Mouse (Mus musculus) MEL (cell line): ENCODE results near the gene Nrbp1. TPM values are rescaled to one million over a fixed set of nuclear protein-coding genes. Genes with fewer than 3 reads are reported as not detected.

ENCODE experiments used
- DNase-seq: peaks from one replicate; pipeline ENCODE4 v3.0.0; 2011; ENCODE audit warnings: low read depth, low spot score
- H3K27ac ChIP-seq: 2 replicates; pipeline ENCODE4 v1.5.1; 2012; ENCODE audit warnings: low read depth, mild to moderate bottlenecking, control low read depth, low read length, moderate library complexity; ENCODE audit not compliant: control insufficient read depth
- H3K27me3 ChIP-seq, 2 experiments: fragments of 150-350 bp in 1 of 2; sonication (generic) in 1 of 2; 2 replicates each; pipeline ENCODE4 v1.6.1; 2012; ENCODE audit warnings: low read length in 2 of 2, mild to moderate bottlenecking in 2 of 2, improper control_type of control experiment in 1 of 2, moderate library complexity in 1 of 2; ENCODE audit not compliant: insufficient read depth in 2 of 2, control insufficient read depth in 1 of 2
- H3K36me3 ChIP-seq, 2 experiments: 2 replicates each; pipeline ENCODE4 v1.6.1; 2012 to 2014; ENCODE audit warnings: low read length in 2 of 2, improper control_type of control experiment in 1 of 2, inconsistent platforms in 1 of 2, mild to moderate bottlenecking in 1 of 2; ENCODE audit not compliant: insufficient read depth in 2 of 2, control insufficient read depth in 1 of 2
- H3K4me1 ChIP-seq, 2 experiments: fragments of 150-350 bp in 1 of 2; sonication (generic) in 1 of 2; 2 replicates each; pipeline ENCODE4 v1.6.1; 2012; ENCODE audit warnings: low read length in 2 of 2, improper control_type of control experiment in 1 of 2, mild to moderate bottlenecking in 1 of 2; ENCODE audit not compliant: insufficient read depth in 2 of 2, control insufficient read depth in 1 of 2
- H3K4me3 ChIP-seq, 2 experiments: fragments of 150-350 bp in 1 of 2; sonication (generic) in 1 of 2; 2 replicates each; pipeline ENCODE4 v1.5.1; 2012; ENCODE audit warnings: low read depth in 2 of 2, low read length in 2 of 2, mild to moderate bottlenecking in 2 of 2, moderate library complexity in 2 of 2, control low read depth in 1 of 2, improper control_type of control experiment in 1 of 2; ENCODE audit not compliant: control insufficient read depth in 1 of 2, insufficient read depth in 1 of 2
- H3K79me2 ChIP-seq: 2 replicates; pipeline ENCODE4 v1.6.1; 2012; ENCODE audit warnings: mild to moderate bottlenecking, low read length, moderate library complexity; ENCODE audit not compliant: control insufficient read depth, poor library complexity, insufficient read depth
- H3K9ac ChIP-seq: 2 replicates; pipeline ENCODE4 v1.6.1; 2012; ENCODE audit warnings: low read depth, mild to moderate bottlenecking, control low read depth, low read length, moderate library complexity; ENCODE audit not compliant: control insufficient read depth, poor library complexity, severe bottlenecking
- H3K9me3 ChIP-seq: fragments of 150-350 bp; sonication (generic); replicated peaks from 2 replicates; pipeline ENCODE4 v1.6.1; 2012; ENCODE audit warnings: mild to moderate bottlenecking, low read length, improper control_type of control experiment, moderate library complexity; ENCODE audit not compliant: insufficient read depth
- CTCF ChIP-seq, 3 experiments: IDR thresholded peaks in 2 of 3; conservative IDR thresholded peaks in 1 of 3; 2 replicates each; pipeline ENCODE4 v1.5.1; 2011 to 2012; ENCODE audit warnings: low read length in 3 of 3, low read depth in 2 of 3, mild to moderate bottlenecking in 2 of 3, improper control_type of control experiment in 1 of 3, inconsistent platforms in 1 of 3, mixed read lengths in 1 of 3, moderate library complexity in 1 of 3; ENCODE audit not compliant: control insufficient read depth in 1 of 3, insufficient read depth in 1 of 3, poor library complexity in 1 of 3, severe bottlenecking in 1 of 3
- ELF1 ChIP-seq: IDR thresholded peaks from 2 replicates; pipeline ENCODE4 v1.6.1; 2014; ENCODE audit warnings: low read depth, mild to moderate bottlenecking, inconsistent platforms, low read length, improper control_type of control experiment, moderate library complexity
- JUND ChIP-seq: IDR thresholded peaks from 2 replicates; pipeline ENCODE4 v1.6.1; 2011; ENCODE audit warnings: low read depth, mild to moderate bottlenecking, improper control_type of control experiment, low read length
- KAT2A ChIP-seq: conservative IDR thresholded peaks from 2 replicates; pipeline ENCODE4 v1.6.1; 2012; ENCODE audit warnings: low read depth, low read length, improper control_type of control experiment, inconsistent platforms
- MAZ ChIP-seq: IDR thresholded peaks from 2 replicates; pipeline ENCODE4 v1.6.1; 2012; ENCODE audit warnings: low read depth, mild to moderate bottlenecking, inconsistent platforms, low read length, improper control_type of control experiment
- NRF1 ChIP-seq: IDR thresholded peaks from 2 replicates; pipeline ENCODE4 v1.6.1; 2014; ENCODE audit warnings: low read depth, mild to moderate bottlenecking, inconsistent platforms, low read length, improper control_type of control experiment, moderate library complexity; ENCODE audit not compliant: poor library complexity, insufficient read depth, severe bottlenecking
- POLR2AphosphoS2 ChIP-seq: IDR thresholded peaks from 2 replicates; pipeline ENCODE4 v1.6.1; 2011; ENCODE audit warnings: low read length, improper control_type of control experiment
- POLR2AphosphoS5 ChIP-seq: IDR thresholded peaks from 2 replicates; pipeline ENCODE4 v1.6.1; 2012; ENCODE audit warnings: low read depth, borderline replicate concordance, mild to moderate bottlenecking, inconsistent platforms, low read length, moderate library complexity, mixed read lengths
- RAD21 ChIP-seq: IDR thresholded peaks from 2 replicates; pipeline ENCODE4 v1.6.1; 2011; ENCODE audit warnings: mild to moderate bottlenecking, low read depth, low read length, improper control_type of control experiment
- RCOR1 ChIP-seq: IDR thresholded peaks from 2 replicates; pipeline ENCODE4 v1.6.1; 2012; ENCODE audit warnings: low read depth, mild to moderate bottlenecking, inconsistent platforms, low read length, improper control_type of control experiment
- SIN3A ChIP-seq: IDR thresholded peaks from 2 replicates; pipeline ENCODE4 v1.6.1; 2012; ENCODE audit warnings: low read length, improper control_type of control experiment, inconsistent platforms
- UBTF ChIP-seq: IDR thresholded peaks from 2 replicates; pipeline ENCODE4 v1.6.1; 2012; ENCODE audit warnings: low read depth, mild to moderate bottlenecking, inconsistent platforms, low read length, improper control_type of control experiment, moderate library complexity, borderline replicate concordance; ENCODE audit not compliant: insufficient read depth
- USF1 ChIP-seq: IDR thresholded peaks from 2 replicates; pipeline ENCODE4 v1.6.1; 2014; ENCODE audit warnings: low read depth, mild to moderate bottlenecking, inconsistent platforms, low read length, improper control_type of control experiment, moderate library complexity
- USF2 ChIP-seq, 2 experiments: IDR thresholded peaks; 2 replicates each; pipeline ENCODE4 v1.6.1; 2011 to 2012; ENCODE audit warnings: improper control_type of control experiment in 2 of 2, low read length in 2 of 2, borderline replicate concordance in 1 of 2, inconsistent platforms in 1 of 2, low read depth in 1 of 2, mild to moderate bottlenecking in 1 of 2; ENCODE audit not compliant: insufficient read depth in 1 of 2
- ZKSCAN1 ChIP-seq: IDR thresholded peaks from 2 replicates; pipeline ENCODE4 v1.6.1; 2012; ENCODE audit warnings: low read depth, mild to moderate bottlenecking, inconsistent platforms, low read length, improper control_type of control experiment, moderate library complexity
- polyA plus RNA-seq, 2 experiments: library from polyadenylated mRNA; stranded (reverse) in 1 of 2; unstranded in 1 of 2; fragments of >175 nt in 1 of 2; fragments of >200 nt in 1 of 2; gene quantifications; 2 replicates each; pipeline versions ENCODE4 v1.2.1 to v1.2.4; 2012; ENCODE audit warnings: low replicate concordance in 2 of 2, low read depth in 1 of 2; ENCODE audit not compliant: insufficient read length in 2 of 2, insufficient read depth in 1 of 2, missing spikeins in 1 of 2
- total RNA-seq: library from RNA; depleted of rRNA; stranded (reverse); fragments of 300-350 nt; gene quantifications from 2 replicates; pipeline ENCODE4 v1.2.3, GENCODE M21; 2012

The Nrbp1 gene
- total and polyA plus RNA-seq, 3 experiments, result 42.0 to 55.2 TPM; not detected in 1

DNA sequence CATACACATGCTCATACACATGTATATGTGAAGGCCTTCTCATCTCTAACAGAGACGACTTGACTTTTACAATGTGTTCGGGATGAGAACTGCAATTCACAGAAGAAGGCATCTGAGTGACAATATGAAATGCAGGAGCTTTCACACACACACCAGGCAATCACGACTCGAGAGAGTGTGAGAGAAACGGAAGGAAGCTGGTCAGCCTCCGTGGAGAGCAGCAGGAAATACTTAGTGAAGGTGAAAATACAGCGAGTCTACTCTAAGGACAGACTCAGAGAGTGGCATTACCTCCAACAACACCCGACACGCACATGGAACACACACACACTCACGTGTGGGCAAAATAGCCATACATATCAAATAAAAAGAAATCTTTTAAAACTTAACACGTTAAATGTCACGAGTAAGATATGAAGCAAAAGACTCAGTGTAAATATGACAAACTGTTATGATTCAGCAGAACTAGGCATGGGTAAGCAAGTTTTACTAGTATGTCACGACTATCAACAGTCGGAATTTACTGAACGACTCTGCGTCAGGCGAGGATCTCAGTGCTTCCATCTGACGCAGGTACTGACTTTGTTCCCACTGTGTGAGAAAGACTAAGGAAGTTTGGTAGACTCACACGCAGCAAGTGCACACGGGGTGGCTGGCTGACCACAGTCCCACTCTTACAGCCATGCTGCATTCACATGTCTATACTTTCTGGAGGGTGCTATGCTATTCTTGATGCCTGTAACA lies 38.8 kb downstream of the Nrbp1 start:
- Histone ChIP-seq H3K4me3 (no peak overlapping the region), H3K79me2 (no peaks in the 10 kb centered on the region), H3K4me1 (no peaks in the 10 kb centered on the region), H3K36me3 (no peaks in the 10 kb centered on the region), H3K9me3 (no peaks in the 10 kb centered on the region), H3K27ac (no peak overlapping the region)
- no peak for TF ChIP-seq POLR2AphosphoS5
- TF ChIP-seq ELF1, result no peak
- no peak for TF ChIP-seq ZKSCAN1
- no peak for TF ChIP-seq UBTF
- no peak for TF ChIP-seq POLR2AphosphoS2
- no peak for TF ChIP-seq NRF1
- TF ChIP-seq SIN3A, result no peak
- no peak for TF ChIP-seq KAT2A
- no peak for TF ChIP-seq JUND
- no peak for TF ChIP-seq RCOR1
- TF ChIP-seq, all 39 proteins: peak for 0
- Histone ChIP-seq H3K27me3 (no peaks in the 10 kb centered on the region), H3K9ac (no peak overlapping the region)
- no peak for DNase-seq

DNA sequence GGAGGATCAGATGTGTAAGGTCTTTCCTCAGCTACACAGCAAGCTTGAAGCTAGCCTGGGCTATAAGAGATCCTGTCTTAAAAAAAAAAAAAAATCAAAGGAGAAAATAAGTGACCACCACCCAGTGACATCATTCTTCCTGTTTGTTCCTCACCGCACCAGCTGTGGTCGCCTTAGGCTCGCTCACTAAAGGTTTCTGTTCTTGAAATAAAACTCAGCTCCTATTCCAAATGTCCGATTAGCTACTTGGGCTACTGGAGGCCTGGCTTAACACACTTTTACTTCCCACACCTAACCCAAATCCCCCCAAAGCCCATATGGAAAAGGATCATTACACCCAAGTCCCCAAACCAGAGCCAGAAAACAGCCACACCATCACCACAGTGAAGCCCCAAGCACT lies 47.6 kb downstream of the Nrbp1 start:
- peaks cover 0 to 21% of the 10 kb centered on the region in 2 experiments; a peak in 2 of 4 replicates for H3K36me3 ChIP-seq
- TF ChIP-seq RAD21 (no peak), UBTF (no peak), USF1 (no peak), MAZ (no peak), CTCF (IDR thresholded peaks at IDR 0.05 in 2 of 3, conservative IDR thresholded peaks at IDR 0.05 in 1 of 3; ENCODE audit: control insufficient read depth in 1 of 3, insufficient read depth in 1 of 3, low read depth in 2 of 3, low read length in 3 of 3, poor library complexity in 1 of 3, severe bottlenecking in 1 of 3) (no peak), USF2 (IDR thresholded peaks at IDR 0.05; ENCODE audit: borderline replicate concordance in 1 of 2, insufficient read depth in 1 of 2, low read depth in 1 of 2, low read length in 2 of 2) (no peak), ZKSCAN1 (no peak)
- no peaks in the 10 kb centered on the region for H3K27me3 ChIP-seq
- DNase-seq, result no peak
- no peak overlapping the region for H3K4me3 ChIP-seq
- no peaks in the 10 kb centered on the region for H3K9me3 ChIP-seq
- H3K9ac ChIP-seq, result no peak overlapping the region
- H3K27ac ChIP-seq, result no peak overlapping the region
- H3K79me2 ChIP-seq, result no peaks in the 10 kb centered on the region
- peaks cover 12 to 25% of the 10 kb centered on the region in 2 experiments for H3K4me1 ChIP-seq
